Mouse (Mus musculus): Measurements from ENCODE around the gene Wsb1. TPM values are rescaled to one million over a fixed set of nuclear protein-coding genes. Genes with fewer than 3 reads are reported as not detected.

Wsb1 gene
- total and polyA plus RNA-seq, 3 experiments, result 48.8 to 90.9 (median 57.0) TPM

- no peak for DNase-seq (ENCODE audit: low read depth, low spot score)
- H3K27me3 ChIP-seq (ENCODE audit: control insufficient read depth in 1 of 2, insufficient read depth in 2 of 2, low read length in 2 of 2), result no peaks in the 10 kb centered on the region
- no peaks in the 10 kb centered on the region for H3K9me3 ChIP-seq (replicated peaks; ENCODE audit: insufficient read depth, low read length)
- TF ChIP-seq BHLHE40 (IDR thresholded peaks at IDR 0.05; ENCODE audit: borderline replicate concordance, low read depth, low read length), result no peak
- TF ChIP-seq USF1 (IDR thresholded peaks at IDR 0.05; ENCODE audit: low read depth, low read length), result peak; percentile 54; the same call in 1 of the 2 replicates
- H3K36me3 ChIP-seq (ENCODE audit: control insufficient read depth in 1 of 2, insufficient read depth in 2 of 2, low read length in 2 of 2), result peaks cover 0 to 3% of the 10 kb centered on the region in 2 experiments; a peak in 2 of 4 replicates
- no peak overlapping the region for H3K27ac ChIP-seq (ENCODE audit: control insufficient read depth, low read depth, low read length)
- peaks cover 3 to 4% of the 10 kb centered on the region in 2 experiments; a peak in 3 of 4 replicates for H3K4me1 ChIP-seq (ENCODE audit: control insufficient read depth in 1 of 2, insufficient read depth in 2 of 2, low read length in 2 of 2)
- H3K9ac ChIP-seq (ENCODE audit: control insufficient read depth, low read depth, low read length, poor library complexity, severe bottlenecking), result no peak overlapping the region
- no peaks in the 10 kb centered on the region for H3K79me2 ChIP-seq (ENCODE audit: control insufficient read depth, insufficient read depth, low read length, poor library complexity)
- H3K4me3 ChIP-seq (ENCODE audit: control insufficient read depth in 1 of 2, insufficient read depth in 1 of 2, low read depth in 2 of 2, low read length in 2 of 2), result no peak overlapping the region
These were observed 24.8 kb downstream of the Wsb1 start for GRCm38 (mm10) chr11:79229561-79230250.

GRCm38 (mm10) chr11:79229057-79229504, 25.4 kb downstream of the Wsb1 start:
- peaks cover 3 to 8% of the 10 kb centered on the region in 2 experiments; a peak in 3 of 4 replicates for H3K4me1 ChIP-seq (ENCODE audit: control insufficient read depth in 1 of 2, insufficient read depth in 2 of 2, low read length in 2 of 2)
- H3K9me3 ChIP-seq (replicated peaks; ENCODE audit: insufficient read depth, low read length), result no peaks in the 10 kb centered on the region
- no peak for DNase-seq (ENCODE audit: low read depth, low spot score)
- H3K9ac ChIP-seq (ENCODE audit: control insufficient read depth, low read depth, low read length, poor library complexity, severe bottlenecking), result no peak overlapping the region
- H3K4me3 ChIP-seq (ENCODE audit: control insufficient read depth in 1 of 2, insufficient read depth in 1 of 2, low read depth in 2 of 2, low read length in 2 of 2), result no peak overlapping the region
- no peak overlapping the region for H3K27ac ChIP-seq (ENCODE audit: control insufficient read depth, low read depth, low read length)
- H3K79me2 ChIP-seq (ENCODE audit: control insufficient read depth, insufficient read depth, low read length, poor library complexity), result no peaks in the 10 kb centered on the region
- peaks cover 0 to 5% of the 10 kb centered on the region in 2 experiments; a peak in 2 of 4 replicates for H3K36me3 ChIP-seq (ENCODE audit: control insufficient read depth in 1 of 2, insufficient read depth in 2 of 2, low read length in 2 of 2)
- no peaks in the 10 kb centered on the region for H3K27me3 ChIP-seq (ENCODE audit: control insufficient read depth in 1 of 2, insufficient read depth in 2 of 2, low read length in 2 of 2)
- no peak for TF ChIP-seq USF2 (IDR thresholded peaks at IDR 0.05; ENCODE audit: borderline replicate concordance in 1 of 2, insufficient read depth in 1 of 2, low read depth in 1 of 2, low read length in 2 of 2)
- TF ChIP-seq MAZ (IDR thresholded peaks at IDR 0.05; ENCODE audit: low read depth, low read length), result no peak
- no peak for TF ChIP-seq ZMIZ1 (IDR thresholded peaks at IDR 0.05; ENCODE audit: low read depth, low read length)
- TF ChIP-seq MEF2A (IDR thresholded peaks at IDR 0.05; ENCODE audit: extremely low read depth, insufficient replicate concordance, low read depth, low read length, poor library complexity, severe bottlenecking), result no peak
- no peak for TF ChIP-seq MXI1 (IDR thresholded peaks at IDR 0.05; ENCODE audit: low read depth, low read length)
- no peak for TF ChIP-seq UBTF (IDR thresholded peaks at IDR 0.05; ENCODE audit: borderline replicate concordance, insufficient read depth, low read depth, low read length)
- TF ChIP-seq NELFE (IDR thresholded peaks at IDR 0.05; ENCODE audit: low read depth, low read length), result no peak
- no peak for TF ChIP-seq RAD21 (IDR thresholded peaks at IDR 0.05; ENCODE audit: low read depth, low read length)
- no peak for TF ChIP-seq HCFC1 (IDR thresholded peaks at IDR 0.05; ENCODE audit: low read depth, low read length)
- TF ChIP-seq POLR2AphosphoS2 (IDR thresholded peaks at IDR 0.05; ENCODE audit: low read length), result no peak
- TF ChIP-seq BHLHE40 (IDR thresholded peaks at IDR 0.05; ENCODE audit: borderline replicate concordance, low read depth, low read length), result no peak
- TF ChIP-seq CHD1 (IDR thresholded peaks at IDR 0.05; ENCODE audit: low read depth, low read length), result no peak
- no peak for TF ChIP-seq ELF1 (IDR thresholded peaks at IDR 0.05; ENCODE audit: low read depth, low read length)
- no peak for TF ChIP-seq NRF1 (IDR thresholded peaks at IDR 0.05; ENCODE audit: insufficient read depth, low read depth, low read length, poor library complexity, severe bottlenecking)
- no peak for TF ChIP-seq CHD2 (IDR thresholded peaks at IDR 0.05; ENCODE audit: low read length)
- TF ChIP-seq GATA1 (IDR thresholded peaks at IDR 0.05; ENCODE audit: low read depth, low read length), result no peak

Measured in MEL (cell line).